Mouse (Mus musculus) liver, embryonic 12.5 days (tissue): ENCODE results near the gene Kmt2c. TPM values are rescaled to one million over a fixed set of nuclear protein-coding genes. Genes with fewer than 3 reads are reported as not detected.

Experiments used
- ATAC-seq: fragments of 200-750 bp; cut with Nextera tagmentation; 2 replicates; pipeline ENCODE4 v1.8.0; 2017; ENCODE audit warnings: moderate number of reproducible peaks, mild to moderate bottlenecking, moderate library complexity
- H3K27ac ChIP-seq: fragments of 300-500 bp; sonication (generic); 2 replicates; pipeline ENCODE4 v1.5.1; 2016; ENCODE audit warnings: mild to moderate bottlenecking
- H3K27me3 ChIP-seq: fragments of 300-500 bp; sonication (generic); replicated peaks from 2 replicates; pipeline ENCODE4 v1.6.1; 2016; ENCODE audit warnings: mild to moderate bottlenecking, moderate library complexity
- H3K36me3 ChIP-seq: fragments of 300-500 bp; sonication (generic); 2 replicates; pipeline ENCODE4 v1.6.1; 2016; ENCODE audit warnings: mild to moderate bottlenecking, moderate library complexity
- H3K4me1 ChIP-seq: fragments of 300-500 bp; sonication (generic); 2 replicates; pipeline ENCODE4 v1.6.1; 2016
- H3K4me2 ChIP-seq: fragments of 300-500 bp; sonication (generic); 2 replicates; pipeline ENCODE4 v1.6.1; 2016; ENCODE audit warnings: mild to moderate bottlenecking, moderate library complexity
- H3K4me3 ChIP-seq: fragments of 300-500 bp; sonication (generic); 2 replicates; pipeline ENCODE4 v1.5.1; 2016; ENCODE audit warnings: mild to moderate bottlenecking, moderate library complexity
- H3K9ac ChIP-seq: fragments of 300-500 bp; sonication (generic); 2 replicates; pipeline ENCODE4 v1.6.1; 2016; ENCODE audit warnings: mild to moderate bottlenecking, moderate library complexity
- H3K9me3 ChIP-seq: fragments of 300-500 bp; sonication (generic); replicated peaks from 2 replicates; pipeline ENCODE4 v1.6.1; 2016; ENCODE audit warnings: mild to moderate bottlenecking, moderate library complexity
- WGBS: fragments of 180-500 bp; shearing (Covaris S2); methylation state at CpG from one replicate; pipeline ENCODE4 v1.1.7; 2016; ENCODE audit not compliant: insufficient replicate concordance; 5-methylcytosine and 5-hydroxymethylcytosine counted together
- polyA plus RNA-seq: library from polyadenylated mRNA; unstranded; fragments of >200 nt; fragmentation: Nextera tagmentation; extraction: Ambion mirVana; gene quantifications from 2 replicates; pipeline ENCODE4 v1.2.1, GENCODE M21; 2016

The Kmt2c gene
- polyA plus RNA-seq, 1 experiment from 2014 or later, result 11.6 TPM

- Histone ChIP-seq H3K9ac (no peak overlapping the region), H3K4me3 (no peak overlapping the region), H3K27ac (no peak overlapping the region), H3K27me3 (no peaks in the 10 kb centered on the region), H3K4me2 (no peak overlapping the region), H3K36me3 (peaks cover 6% of the 10 kb centered on the region), H3K9me3 (no peaks in the 10 kb centered on the region), H3K4me1 (no peaks in the 10 kb centered on the region)
- no peak for ATAC-seq
- 83% methylated on average over 1 of the region's 1 CpGs for WGBS
Observed at GRCm38 (mm10) chr5:25437508-25437907, 61.1 kb downstream of the Kmt2c start.

GRCm38 (mm10) chr5:25436081-25436480 is 62.5 kb downstream of the Kmt2c start:
- no peak for ATAC-seq

GRCm38 (mm10) chr5:25422576-25422975 is 76.0 kb downstream of the Kmt2c start:
- Histone ChIP-seq H3K27ac (no peak overlapping the region), H3K27me3 (no peaks in the 10 kb centered on the region), H3K36me3 (no peaks in the 10 kb centered on the region), H3K9me3 (no peaks in the 10 kb centered on the region), H3K4me2 (no peak overlapping the region), H3K9ac (no peak overlapping the region), H3K4me3 (no peak overlapping the region), H3K4me1 (peaks cover 6% of the 10 kb centered on the region; the same call in 1 of the 2 replicates)
- ATAC-seq, result no peak
- WGBS, result 58% methylated on average over 1 of the region's 1 CpGs

More at GRCm38 (mm10) chr5:25436081-25436480, 62.5 kb downstream of the Kmt2c start:
- H3K4me2 ChIP-seq, result no peak overlapping the region
- no peak overlapping the region for H3K27ac ChIP-seq
- H3K9me3 ChIP-seq, result no peaks in the 10 kb centered on the region
- H3K36me3 ChIP-seq, result peaks cover 3% of the 10 kb centered on the region; the same call in 1 of the 2 replicates
- no peaks in the 10 kb centered on the region for H3K27me3 ChIP-seq
- WGBS, result 22% methylated on average over 3 of the region's 3 CpGs
- H3K9ac ChIP-seq, result no peak overlapping the region
- H3K4me1 ChIP-seq, result no peaks in the 10 kb centered on the region
- no peak overlapping the region for H3K4me3 ChIP-seq

- no peak for ATAC-seq
- Histone ChIP-seq H3K4me1 (peaks cover 6% of the 10 kb centered on the region; the same call in 1 of the 2 replicates), H3K36me3 (no peaks in the 10 kb centered on the region), H3K4me3 (no peak overlapping the region), H3K4me2 (no peak overlapping the region), H3K9me3 (no peaks in the 10 kb centered on the region), H3K27ac (no peak overlapping the region), H3K27me3 (no peaks in the 10 kb centered on the region), H3K9ac (no peak overlapping the region)
- 38% methylated on average over 3 of the region's 3 CpGs for WGBS
Observed at GRCm38 (mm10) chr5:25420601-25421000, 78.0 kb downstream of the Kmt2c start.

- Histone ChIP-seq H3K9me3 (no peaks in the 10 kb centered on the region), H3K36me3 (peaks cover 6% of the 10 kb centered on the region; the same call in 1 of the 2 replicates), H3K27ac (no peak overlapping the region), H3K4me3 (no peak overlapping the region), H3K27me3 (no peaks in the 10 kb centered on the region), H3K9ac (no peak overlapping the region), H3K4me1 (peaks cover 14% of the 10 kb centered on the region; the same call in 1 of the 2 replicates), H3K4me2 (no peak overlapping the region)
- no peak for ATAC-seq
Observed at GRCm38 (mm10) chr5:25415382-25415781, 83.2 kb downstream of the Kmt2c start.

- Histone ChIP-seq H3K27ac (no peak overlapping the region), H3K27me3 (no peaks in the 10 kb centered on the region), H3K36me3 (peaks cover 25% of the 10 kb centered on the region), H3K9ac (no peak overlapping the region), H3K9me3 (no peaks in the 10 kb centered on the region), H3K4me3 (no peak overlapping the region), H3K4me1 (no peaks in the 10 kb centered on the region), H3K4me2 (no peak overlapping the region)
- ATAC-seq, result no peak
- WGBS, result 77% methylated on average over 2 of the region's 2 CpGs
Observed at GRCm38 (mm10) chr5:25396727-25397126, 101.9 kb downstream of the Kmt2c start.

GRCm38 (mm10) chr5:25392655-25393054 is 105.9 kb downstream of the Kmt2c start:
- H3K27me3 ChIP-seq, result no peaks in the 10 kb centered on the region
- 51% methylated on average over 2 of the region's 2 CpGs for WGBS
- no peaks in the 10 kb centered on the region for H3K4me1 ChIP-seq
- peaks cover 13% of the 10 kb centered on the region for H3K36me3 ChIP-seq
- H3K4me3 ChIP-seq, result no peak overlapping the region
- no peak for ATAC-seq
- no peak overlapping the region for H3K27ac ChIP-seq
- no peak overlapping the region for H3K4me2 ChIP-seq
- H3K9me3 ChIP-seq, result no peaks in the 10 kb centered on the region
- H3K9ac ChIP-seq, result no peak overlapping the region

- no peak overlapping the region for H3K4me2 ChIP-seq
- no peak overlapping the region for H3K27ac ChIP-seq
- H3K4me3 ChIP-seq, result no peak overlapping the region
- H3K9ac ChIP-seq, result no peak overlapping the region
- H3K4me1 ChIP-seq, result peaks cover 4% of the 10 kb centered on the region; the same call in 1 of the 2 replicates
- WGBS, result 90% methylated on average over 11 of the region's 11 CpGs
- no peaks in the 10 kb centered on the region for H3K27me3 ChIP-seq
- peaks cover 29% of the 10 kb centered on the region for H3K36me3 ChIP-seq
- ATAC-seq, result no peak
- H3K9me3 ChIP-seq, result no peaks in the 10 kb centered on the region
Observed at GRCm38 (mm10) chr5:25383581-25383980, 115.0 kb downstream of the Kmt2c start.

GRCm38 (mm10) chr5:25379188-25379587 is 119.4 kb downstream of the Kmt2c start:
- Histone ChIP-seq H3K9ac (no peak overlapping the region), H3K9me3 (no peaks in the 10 kb centered on the region), H3K4me2 (no peak overlapping the region), H3K27ac (no peak overlapping the region), H3K4me1 (peaks cover 4% of the 10 kb centered on the region; the same call in 1 of the 2 replicates), H3K4me3 (no peak overlapping the region), H3K27me3 (no peaks in the 10 kb centered on the region), H3K36me3 (peaks cover 11% of the 10 kb centered on the region)
- no peak for ATAC-seq

- Histone ChIP-seq H3K9me3 (no peaks in the 10 kb centered on the region), H3K27ac (no peak overlapping the region), H3K4me1 (no peaks in the 10 kb centered on the region), H3K4me2 (no peak overlapping the region), H3K27me3 (no peaks in the 10 kb centered on the region), H3K9ac (no peak overlapping the region), H3K36me3 (peaks cover 10% of the 10 kb centered on the region), H3K4me3 (no peak overlapping the region)
- WGBS, result 85% methylated on average over 2 of the region's 2 CpGs
- ATAC-seq, result no peak
Observed at GRCm38 (mm10) chr5:25368420-25368819, 130.2 kb downstream of the Kmt2c start.

GRCm38 (mm10) chr5:25367126-25367525 is 131.5 kb downstream of the Kmt2c start:
- 70% methylated on average over 1 of the region's 1 CpGs for WGBS

GRCm38 (mm10) chr5:25353509-25353908 is 145.1 kb downstream of the Kmt2c start:
- no peaks in the 10 kb centered on the region for H3K9me3 ChIP-seq
- H3K36me3 ChIP-seq, result peaks cover 38% of the 10 kb centered on the region
- H3K27me3 ChIP-seq, result no peaks in the 10 kb centered on the region
- no peak for ATAC-seq
- H3K4me3 ChIP-seq, result no peak overlapping the region
- no peak overlapping the region for H3K4me2 ChIP-seq
- H3K9ac ChIP-seq, result no peak overlapping the region
- no peaks in the 10 kb centered on the region for H3K4me1 ChIP-seq
- WGBS, result 89% methylated on average over 2 of the region's 2 CpGs
- H3K27ac ChIP-seq, result no peak overlapping the region

More at GRCm38 (mm10) chr5:25367126-25367525, 131.5 kb downstream of the Kmt2c start:
- H3K4me3 ChIP-seq, result no peak overlapping the region
- H3K9ac ChIP-seq, result no peak overlapping the region
- H3K9me3 ChIP-seq, result no peaks in the 10 kb centered on the region
- no peak overlapping the region for H3K27ac ChIP-seq
- no peak for ATAC-seq
- peaks cover 10% of the 10 kb centered on the region for H3K36me3 ChIP-seq
- H3K27me3 ChIP-seq, result no peaks in the 10 kb centered on the region
- H3K4me2 ChIP-seq, result no peak overlapping the region
- H3K4me1 ChIP-seq, result no peaks in the 10 kb centered on the region

GRCm38 (mm10) chr5:25331322-25331721 is 167.3 kb downstream of the Kmt2c start:
- no peak overlapping the region for H3K4me2 ChIP-seq
- no peak for ATAC-seq
- peaks cover 30% of the 10 kb centered on the region for H3K36me3 ChIP-seq
- H3K9me3 ChIP-seq, result no peaks in the 10 kb centered on the region
- no peaks in the 10 kb centered on the region for H3K27me3 ChIP-seq
- no peak overlapping the region for H3K27ac ChIP-seq
- WGBS, result 83% methylated on average over 2 of the region's 2 CpGs
- H3K9ac ChIP-seq, result no peak overlapping the region
- no peaks in the 10 kb centered on the region for H3K4me1 ChIP-seq
- H3K4me3 ChIP-seq, result no peak overlapping the region
